Mouse (Mus musculus): ENCODE data around the gene Ptprq. TPM values are rescaled to one million over a fixed set of nuclear protein-coding genes. Genes with fewer than 3 reads are reported as not detected.
A peak's percentile ranks its signal among the peaks of the same experiment; 100 is the strongest.

Ptprq gene
- polyA plus RNA-seq, 1 experiment from 2014 or later = 0.09 TPM

DNA sequence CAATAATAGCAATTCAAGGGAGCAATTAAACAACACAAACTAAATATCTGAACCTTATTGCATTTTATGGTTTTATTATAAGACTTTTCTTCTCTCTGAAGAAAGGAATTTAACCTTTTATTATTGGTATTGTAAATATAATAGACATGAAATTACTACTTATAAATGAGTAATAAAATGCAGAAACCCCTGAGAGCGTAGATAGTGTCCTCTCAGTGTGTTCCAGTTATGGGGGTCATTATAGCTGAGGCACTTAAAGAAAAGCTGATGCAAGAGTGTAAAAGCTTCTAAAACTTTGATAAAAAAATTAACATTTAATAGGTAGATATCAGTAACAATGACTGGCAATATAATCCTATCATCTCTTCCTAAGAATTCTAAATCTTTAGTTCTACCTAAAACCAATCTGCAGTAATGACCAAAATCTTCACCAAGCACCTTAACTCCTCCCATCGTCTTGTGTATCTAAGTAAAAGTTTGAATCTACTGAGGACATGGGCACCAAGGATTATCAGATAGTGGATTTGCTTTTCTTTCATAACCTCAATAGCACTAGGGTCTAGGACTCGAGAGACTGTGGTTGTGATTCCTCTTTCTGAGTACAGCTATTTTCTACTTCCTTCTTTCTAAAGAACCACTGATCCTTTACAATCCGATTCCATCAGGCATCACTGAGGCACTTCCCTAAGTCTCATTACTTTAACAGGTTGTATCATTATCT lies 51.3 kb downstream of the Ptprq start:
- Histone ChIP-seq H3K9ac (ENCODE audit: low read depth, low read length) (no peak overlapping the region), H3K27ac (ENCODE audit: low read depth, low read length) (no peak overlapping the region), H3K9me3 (ENCODE audit: control insufficient read depth, low read length) (no peaks in the 10 kb centered on the region), H3K4me2 (replicated peaks; ENCODE audit: low read depth, low read length) (no peak overlapping the region), H3K36me3 (ENCODE audit: control insufficient read depth, insufficient read depth, low read length) (no peaks in the 10 kb centered on the region), H3K27me3 (ENCODE audit: control insufficient read depth, insufficient read depth, low read length) (no peaks in the 10 kb centered on the region), H3K4me1 (ENCODE audit: control insufficient read depth, insufficient read depth, low read length) (no peaks in the 10 kb centered on the region), H3K4me3 (ENCODE audit: low read length) (no peak overlapping the region)
- 75% methylated on average over 4 of the region's 4 CpGs for WGBS
- ATAC-seq (ENCODE audit: low FRiP score, low TSS enrichment) = no peak

DNA sequence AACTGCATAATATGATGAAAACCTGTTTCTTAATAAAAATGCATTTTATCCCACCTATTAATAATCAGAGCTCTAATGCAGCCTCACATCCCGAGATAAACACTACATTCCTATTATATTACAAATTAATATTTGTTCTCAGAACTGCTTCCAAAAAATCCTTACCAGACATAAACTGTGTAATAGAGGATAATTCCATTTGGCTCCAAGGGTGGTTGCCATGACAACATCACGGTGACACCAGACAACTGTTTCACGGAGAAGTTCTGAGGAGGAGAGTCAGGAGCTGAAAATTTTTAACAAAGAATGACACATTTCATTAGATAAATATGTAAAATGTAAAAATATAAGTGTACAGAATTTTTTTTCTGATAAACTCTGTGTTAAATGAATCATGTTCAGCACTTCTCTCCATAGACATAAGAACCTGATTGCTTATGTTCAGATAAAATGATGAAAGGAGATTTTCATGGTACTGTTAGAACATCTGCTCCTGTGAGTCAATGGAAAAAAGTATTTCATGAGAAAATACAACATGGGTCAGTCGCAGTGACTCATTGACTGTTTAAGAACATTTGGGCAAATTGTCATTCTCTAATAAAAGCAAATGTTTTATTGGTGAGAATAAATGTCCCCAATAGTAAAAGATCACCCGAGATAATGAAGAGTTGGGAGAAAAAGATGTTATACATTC lies 57.3 kb downstream of the Ptprq start:
- Histone ChIP-seq H3K4me2 (replicated peaks; ENCODE audit: low read depth, low read length) (no peak overlapping the region), H3K9ac (ENCODE audit: low read depth, low read length) (no peak overlapping the region), H3K36me3 (ENCODE audit: control insufficient read depth, insufficient read depth, low read length) (no peaks in the 10 kb centered on the region), H3K27me3 (ENCODE audit: control insufficient read depth, insufficient read depth, low read length) (no peaks in the 10 kb centered on the region), H3K4me1 (ENCODE audit: control insufficient read depth, insufficient read depth, low read length) (no peaks in the 10 kb centered on the region), H3K27ac (ENCODE audit: low read depth, low read length) (no peak overlapping the region), H3K9me3 (ENCODE audit: control insufficient read depth, low read length) (no peaks in the 10 kb centered on the region), H3K4me3 (ENCODE audit: low read length) (no peak overlapping the region)
- WGBS = 75% methylated on average over 5 of the region's 5 CpGs
- ATAC-seq (ENCODE audit: low FRiP score, low TSS enrichment) = no peak

DNA sequence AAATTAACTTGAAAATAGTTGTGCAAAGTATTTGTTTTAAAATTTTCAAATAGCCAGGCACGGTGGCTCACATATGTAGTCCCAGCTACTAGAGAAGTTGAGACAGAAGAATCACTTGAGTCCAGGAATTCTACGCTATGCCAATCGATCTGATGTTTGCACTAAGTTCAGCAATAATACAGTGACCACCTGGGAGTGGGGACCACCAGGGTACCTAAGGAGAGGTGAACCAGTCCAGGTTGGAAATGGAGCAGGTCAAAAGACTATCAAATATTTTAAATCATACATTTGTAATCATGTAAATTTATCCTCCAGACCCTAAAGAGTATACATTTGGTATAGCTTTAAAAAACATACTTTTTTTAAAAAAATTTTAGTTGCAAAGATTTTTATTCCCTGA lies 57.9 kb downstream of the Ptprq start:
- ATAC-seq (ENCODE audit: low FRiP score, low TSS enrichment) = no peak
- H3K9me3 ChIP-seq (ENCODE audit: control insufficient read depth, low read length) = no peaks in the 10 kb centered on the region
- 90% methylated on average over 3 of the region's 3 CpGs for WGBS
- no peak overlapping the region for H3K4me3 ChIP-seq (ENCODE audit: low read length)
- H3K4me1 ChIP-seq (ENCODE audit: control insufficient read depth, insufficient read depth, low read length) = no peaks in the 10 kb centered on the region
- H3K36me3 ChIP-seq (ENCODE audit: control insufficient read depth, insufficient read depth, low read length) = no peaks in the 10 kb centered on the region
- no peak overlapping the region for H3K4me2 ChIP-seq (replicated peaks; ENCODE audit: low read depth, low read length)
- H3K27me3 ChIP-seq (ENCODE audit: control insufficient read depth, insufficient read depth, low read length) = no peaks in the 10 kb centered on the region
- H3K27ac ChIP-seq (ENCODE audit: low read depth, low read length) = no peak overlapping the region
- H3K9ac ChIP-seq (ENCODE audit: low read depth, low read length) = no peak overlapping the region

DNA sequence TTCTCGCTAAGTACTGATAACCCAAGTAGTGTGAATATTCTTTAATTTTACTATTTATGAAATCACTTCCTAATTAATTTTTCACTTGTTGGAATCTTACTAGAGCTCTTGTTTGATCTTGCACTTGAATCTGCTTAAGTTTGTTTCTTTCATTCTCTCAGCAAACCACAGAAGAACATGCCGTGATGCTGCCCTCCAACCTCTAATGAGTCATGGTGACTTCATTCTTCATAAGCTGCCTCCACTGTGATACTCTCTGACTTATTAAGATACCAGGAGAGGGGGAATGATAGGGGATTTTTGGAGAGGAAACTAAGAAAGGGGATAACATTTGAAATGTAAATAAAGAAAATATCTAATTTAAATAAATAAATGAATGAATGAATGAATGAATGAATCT lies 60.7 kb downstream of the Ptprq start:
- 95% methylated on average over 2 of the region's 2 CpGs for WGBS

DNA sequence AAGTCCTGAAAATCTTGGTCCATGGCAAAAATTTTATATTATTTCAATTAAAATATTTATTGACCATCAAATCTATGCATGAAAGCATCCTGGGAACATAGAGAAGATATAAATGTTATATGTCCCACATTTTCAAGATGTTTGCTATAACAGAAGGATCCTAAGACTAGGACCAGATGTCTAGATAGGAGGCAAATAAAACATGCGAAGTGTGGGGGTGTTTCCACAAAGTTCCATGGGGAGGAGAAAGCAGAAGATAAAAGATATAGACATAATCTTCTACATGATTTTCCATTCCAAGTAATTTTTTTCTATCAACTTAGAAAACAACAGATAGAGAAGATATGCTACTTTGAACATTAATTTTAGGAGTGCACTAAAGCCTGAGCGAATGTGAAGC lies 70.2 kb downstream of the Ptprq start:
- H3K9me3 ChIP-seq (ENCODE audit: control insufficient read depth, low read length) = no peaks in the 10 kb centered on the region
- H3K4me1 ChIP-seq (ENCODE audit: control insufficient read depth, insufficient read depth, low read length) = no peaks in the 10 kb centered on the region
- no peak overlapping the region for H3K4me3 ChIP-seq (ENCODE audit: low read length)
- no peaks in the 10 kb centered on the region for H3K27me3 ChIP-seq (ENCODE audit: control insufficient read depth, insufficient read depth, low read length)
- no peak overlapping the region for H3K27ac ChIP-seq (ENCODE audit: low read depth, low read length)
- 91% methylated on average over 2 of the region's 2 CpGs for WGBS
- no peak overlapping the region for H3K9ac ChIP-seq (ENCODE audit: low read depth, low read length)
- H3K36me3 ChIP-seq (ENCODE audit: control insufficient read depth, insufficient read depth, low read length) = no peaks in the 10 kb centered on the region
- ATAC-seq (ENCODE audit: low FRiP score, low TSS enrichment) = no peak
- no peak overlapping the region for H3K4me2 ChIP-seq (replicated peaks; ENCODE audit: low read depth, low read length)

More for the DNA sequence above, 60.7 kb downstream of the Ptprq start:
- no peaks in the 10 kb centered on the region for H3K4me1 ChIP-seq (ENCODE audit: control insufficient read depth, insufficient read depth, low read length)
- H3K27ac ChIP-seq (ENCODE audit: low read depth, low read length) = no peak overlapping the region
- no peak overlapping the region for H3K4me2 ChIP-seq (replicated peaks; ENCODE audit: low read depth, low read length)
- H3K9me3 ChIP-seq (ENCODE audit: control insufficient read depth, low read length) = no peaks in the 10 kb centered on the region
- H3K4me3 ChIP-seq (ENCODE audit: low read length) = no peak overlapping the region
- no peak overlapping the region for H3K9ac ChIP-seq (ENCODE audit: low read depth, low read length)
- ATAC-seq (ENCODE audit: low FRiP score, low TSS enrichment) = no peak
- no peaks in the 10 kb centered on the region for H3K36me3 ChIP-seq (ENCODE audit: control insufficient read depth, insufficient read depth, low read length)
- H3K27me3 ChIP-seq (ENCODE audit: control insufficient read depth, insufficient read depth, low read length) = no peaks in the 10 kb centered on the region

DNA sequence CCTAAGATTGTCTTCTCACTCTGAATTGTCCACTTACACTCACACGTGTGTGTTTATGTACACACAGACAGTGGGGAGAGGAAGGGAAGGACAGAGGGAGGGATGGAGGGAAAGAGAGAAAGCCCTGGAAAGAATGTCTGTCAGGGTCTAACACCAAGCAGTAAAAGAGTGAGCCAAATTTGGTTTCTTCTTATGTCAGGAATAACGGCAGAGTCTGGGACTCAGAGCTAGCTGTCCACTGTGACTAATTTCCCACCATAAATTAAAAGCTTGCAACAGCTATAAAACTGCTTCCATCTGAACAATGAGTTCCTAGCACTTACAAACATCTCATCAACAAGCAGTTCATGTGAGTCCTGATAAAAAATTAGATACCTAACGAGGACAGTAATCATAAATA lies 91.7 kb downstream of the Ptprq start:
- no peaks in the 10 kb centered on the region for H3K36me3 ChIP-seq (ENCODE audit: control insufficient read depth, insufficient read depth, low read length)
- ATAC-seq (ENCODE audit: low FRiP score, low TSS enrichment) = peak; percentile 91
- H3K4me2 ChIP-seq (replicated peaks; ENCODE audit: low read depth, low read length) = no peak overlapping the region
- H3K9ac ChIP-seq (ENCODE audit: low read depth, low read length) = no peak overlapping the region
- no peak overlapping the region for H3K27ac ChIP-seq (ENCODE audit: low read depth, low read length)
- H3K4me3 ChIP-seq (ENCODE audit: low read length) = no peak overlapping the region
- 33% methylated on average over 3 of the region's 3 CpGs for WGBS
- no peaks in the 10 kb centered on the region for H3K4me1 ChIP-seq (ENCODE audit: control insufficient read depth, insufficient read depth, low read length)
- H3K27me3 ChIP-seq (ENCODE audit: control insufficient read depth, insufficient read depth, low read length) = no peaks in the 10 kb centered on the region
- no peaks in the 10 kb centered on the region for H3K9me3 ChIP-seq (ENCODE audit: control insufficient read depth, low read length)

DNA sequence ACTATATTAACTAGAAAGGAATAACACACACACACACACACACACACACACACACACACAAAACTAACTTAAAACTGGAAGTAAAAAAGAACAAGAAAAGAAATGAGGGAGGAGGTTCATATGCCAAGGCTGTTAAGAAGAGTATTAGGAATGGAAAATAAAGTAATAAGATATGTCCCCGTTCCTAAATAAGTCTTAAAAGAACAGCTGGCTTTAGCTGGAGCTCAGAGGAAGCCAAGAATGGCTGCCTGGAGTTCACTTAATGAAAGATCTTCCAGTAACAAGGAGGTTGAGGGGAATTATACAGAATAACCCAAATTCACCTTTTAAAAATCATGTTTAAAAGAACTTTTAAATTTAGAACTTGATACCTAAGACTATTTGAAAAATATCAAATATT lies 93.2 kb downstream of the Ptprq start:
- H3K4me2 ChIP-seq (replicated peaks; ENCODE audit: low read depth, low read length) = no peak overlapping the region
- H3K9me3 ChIP-seq (ENCODE audit: control insufficient read depth, low read length) = no peaks in the 10 kb centered on the region
- 71% methylated on average over 1 of the region's 1 CpGs for WGBS
- no peak overlapping the region for H3K9ac ChIP-seq (ENCODE audit: low read depth, low read length)
- no peak overlapping the region for H3K4me3 ChIP-seq (ENCODE audit: low read length)
- H3K4me1 ChIP-seq (ENCODE audit: control insufficient read depth, insufficient read depth, low read length) = no peaks in the 10 kb centered on the region
- no peak for ATAC-seq (ENCODE audit: low FRiP score, low TSS enrichment)
- no peaks in the 10 kb centered on the region for H3K36me3 ChIP-seq (ENCODE audit: control insufficient read depth, insufficient read depth, low read length)
- no peaks in the 10 kb centered on the region for H3K27me3 ChIP-seq (ENCODE audit: control insufficient read depth, insufficient read depth, low read length)
- H3K27ac ChIP-seq (ENCODE audit: low read depth, low read length) = no peak overlapping the region

DNA sequence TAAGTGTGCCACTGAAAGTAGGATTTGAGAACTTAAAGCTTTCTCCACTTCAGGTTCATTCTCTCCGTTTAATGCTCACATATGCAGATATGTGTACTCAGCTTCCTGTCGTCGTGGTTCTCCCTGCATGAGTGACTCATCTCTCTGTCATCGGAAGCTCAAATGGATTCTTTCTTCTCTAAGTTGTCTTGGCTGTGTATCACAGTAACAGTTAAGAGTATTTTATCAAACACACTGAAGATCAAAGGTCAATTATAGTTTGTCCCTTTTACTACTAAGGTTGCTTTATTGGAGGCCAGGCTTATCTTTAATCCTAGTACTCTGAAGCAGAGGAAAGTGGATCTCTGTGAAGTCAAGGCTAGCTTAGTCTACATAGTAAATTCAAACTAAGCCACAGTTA lies 95.6 kb downstream of the Ptprq start:
- no peaks in the 10 kb centered on the region for H3K4me1 ChIP-seq (ENCODE audit: control insufficient read depth, insufficient read depth, low read length)
- no peak overlapping the region for H3K27ac ChIP-seq (ENCODE audit: low read depth, low read length)
- H3K9me3 ChIP-seq (ENCODE audit: control insufficient read depth, low read length) = no peaks in the 10 kb centered on the region
- no peak overlapping the region for H3K9ac ChIP-seq (ENCODE audit: low read depth, low read length)
- H3K4me3 ChIP-seq (ENCODE audit: low read length) = no peak overlapping the region
- WGBS = 83% methylated on average over 4 of the region's 4 CpGs
- H3K4me2 ChIP-seq (replicated peaks; ENCODE audit: low read depth, low read length) = no peak overlapping the region
- no peak for ATAC-seq (ENCODE audit: low FRiP score, low TSS enrichment)
- no peaks in the 10 kb centered on the region for H3K27me3 ChIP-seq (ENCODE audit: control insufficient read depth, insufficient read depth, low read length)
- no peaks in the 10 kb centered on the region for H3K36me3 ChIP-seq (ENCODE audit: control insufficient read depth, insufficient read depth, low read length)

DNA sequence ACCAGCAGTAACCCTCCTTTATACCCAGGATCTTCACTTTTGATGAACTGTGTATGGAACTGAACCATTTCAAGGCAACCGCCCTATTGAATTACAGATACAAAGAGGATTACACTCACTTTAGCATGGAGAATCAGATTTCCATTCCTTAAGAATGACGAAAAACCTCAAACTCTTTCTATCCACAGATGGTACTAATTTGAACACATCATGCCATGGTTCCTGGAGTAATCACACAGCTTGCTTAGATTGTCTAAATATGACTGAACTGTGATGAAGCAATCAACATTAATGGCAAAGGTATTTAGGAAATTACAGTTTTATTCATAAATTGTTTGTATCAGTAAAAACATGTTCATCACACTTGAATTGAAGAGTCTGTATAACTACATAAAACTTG lies 104.4 kb downstream of the Ptprq start:
- Histone ChIP-seq H3K36me3 (ENCODE audit: control insufficient read depth, insufficient read depth, low read length) (no peaks in the 10 kb centered on the region), H3K4me1 (ENCODE audit: control insufficient read depth, insufficient read depth, low read length) (no peaks in the 10 kb centered on the region), H3K27ac (ENCODE audit: low read depth, low read length) (no peak overlapping the region), H3K9ac (ENCODE audit: low read depth, low read length) (no peak overlapping the region), H3K4me2 (replicated peaks; ENCODE audit: low read depth, low read length) (no peak overlapping the region), H3K27me3 (ENCODE audit: control insufficient read depth, insufficient read depth, low read length) (no peaks in the 10 kb centered on the region), H3K4me3 (ENCODE audit: low read length) (no peak overlapping the region), H3K9me3 (ENCODE audit: control insufficient read depth, low read length) (no peaks in the 10 kb centered on the region)
- 82% methylated on average over 2 of the region's 2 CpGs for WGBS
- no peak for ATAC-seq (ENCODE audit: low FRiP score, low TSS enrichment)
